Mouse (Mus musculus): ENCODE results near the gene Vti1a. TPM values are rescaled to one million over a fixed set of nuclear protein-coding genes. Genes with fewer than 3 reads are reported as not detected.
A peak's percentile ranks its signal among the peaks of the same experiment; 100 is the strongest.

Vti1a gene
- total RNA-seq, 2 experiments from 2014 or later = 16.0 to 16.2 TPM

DNA sequence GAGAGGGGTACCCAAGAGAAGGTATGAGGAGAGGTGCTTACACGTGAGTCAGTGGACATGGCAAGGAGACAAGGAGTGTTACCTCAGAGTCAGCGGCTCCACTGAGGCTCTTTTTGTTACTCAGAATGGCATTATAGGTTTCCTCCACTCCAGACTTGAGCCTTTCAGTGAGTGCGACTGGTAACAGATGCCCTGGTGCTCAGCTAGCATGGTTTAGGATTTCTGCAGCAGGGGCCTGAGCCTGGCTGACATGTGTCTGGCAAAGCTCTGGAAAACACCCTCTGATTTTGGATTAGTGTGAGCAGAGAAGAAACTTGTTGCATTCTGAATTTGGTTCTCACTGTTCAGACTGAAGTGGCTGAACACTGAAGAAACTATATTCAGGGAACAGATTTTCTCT is 209.0 kb downstream of the Vti1a start:
- DNase-seq = no peak

DNA sequence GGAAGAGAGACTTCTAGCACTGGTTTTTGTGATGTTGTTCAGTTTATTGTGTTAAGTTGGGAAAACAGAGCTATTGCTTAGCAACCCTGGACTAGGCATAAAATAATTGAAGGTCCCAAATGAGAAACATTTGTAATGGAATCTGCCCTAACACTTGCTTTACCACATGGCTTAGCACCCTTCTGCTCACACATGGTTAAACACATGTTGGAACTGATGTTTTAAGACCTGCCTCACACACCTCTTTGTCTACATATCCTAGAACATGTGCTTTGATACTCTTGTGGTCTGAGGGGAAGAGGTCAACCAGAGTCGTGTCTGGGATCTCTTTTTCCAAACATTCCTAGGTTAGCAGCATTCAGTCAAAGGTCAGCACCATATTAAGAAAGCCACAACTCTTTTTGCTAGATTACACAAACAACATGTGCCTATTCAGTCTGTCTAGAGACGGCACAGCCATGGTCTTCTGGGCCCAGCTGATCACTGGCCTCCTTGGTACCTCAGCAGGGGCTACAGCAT is 210.7 kb downstream of the Vti1a start:
- no peak for DNase-seq

DNA sequence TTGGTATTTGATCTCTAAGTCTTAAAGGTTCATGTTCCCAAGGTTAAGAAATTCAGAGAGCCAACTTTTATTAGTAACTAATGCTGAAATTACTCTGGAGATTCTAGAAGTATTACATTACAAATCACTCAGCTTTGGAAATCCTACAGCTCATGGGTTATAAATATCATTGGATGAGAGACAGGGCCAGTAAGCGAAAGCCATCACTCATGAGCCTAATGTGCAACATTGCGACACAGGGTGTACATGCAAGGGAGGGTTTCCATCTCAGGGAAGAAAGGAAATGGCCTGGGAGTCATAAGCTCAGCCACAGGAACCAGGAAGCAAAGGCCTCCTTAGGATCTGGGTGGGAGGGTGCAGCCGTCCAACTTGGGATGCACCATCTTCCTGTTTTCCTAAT is 213.9 kb downstream of the Vti1a start:
- peak; percentile 53 for DNase-seq

GRCm38 (mm10) chr19:55532681-55533080 is 216.6 kb downstream of the Vti1a start:
- DNase-seq = no peak

DNA sequence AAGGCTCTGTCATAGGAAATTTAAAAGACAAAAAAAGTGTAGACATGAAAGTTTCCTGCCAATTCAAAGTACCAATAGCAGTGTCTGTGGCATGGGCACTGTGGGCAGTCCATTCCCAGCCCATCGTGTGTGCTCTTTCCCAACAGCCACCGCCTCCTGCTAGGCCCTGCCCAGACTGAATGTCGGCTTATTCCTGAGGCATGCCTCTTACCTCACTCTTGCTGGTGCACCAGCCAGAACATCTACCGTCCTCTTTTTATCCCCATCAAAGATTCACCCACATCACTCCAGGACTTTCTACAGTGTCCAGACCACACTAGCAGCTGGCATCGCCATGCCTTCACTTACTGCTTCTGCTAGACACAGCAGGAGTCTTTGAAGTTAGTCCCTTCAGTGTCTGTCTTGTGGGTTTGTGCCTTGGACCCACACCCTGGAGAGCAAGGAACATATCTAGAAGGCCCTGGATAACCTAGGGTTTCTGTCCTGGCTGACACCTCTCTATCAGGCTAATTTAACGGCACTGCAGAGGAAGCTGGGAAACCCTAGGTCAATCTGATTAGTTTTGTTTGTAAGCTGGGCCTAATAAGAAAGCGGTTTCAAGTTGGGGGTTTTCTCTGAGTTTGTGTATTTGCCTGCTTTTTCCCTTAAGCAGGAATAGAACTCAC is 220.3 kb downstream of the Vti1a start:
- no peak for DNase-seq

GRCm38 (mm10) chr19:55537691-55538090 is 221.6 kb downstream of the Vti1a start:
- no peak for DNase-seq

DNA sequence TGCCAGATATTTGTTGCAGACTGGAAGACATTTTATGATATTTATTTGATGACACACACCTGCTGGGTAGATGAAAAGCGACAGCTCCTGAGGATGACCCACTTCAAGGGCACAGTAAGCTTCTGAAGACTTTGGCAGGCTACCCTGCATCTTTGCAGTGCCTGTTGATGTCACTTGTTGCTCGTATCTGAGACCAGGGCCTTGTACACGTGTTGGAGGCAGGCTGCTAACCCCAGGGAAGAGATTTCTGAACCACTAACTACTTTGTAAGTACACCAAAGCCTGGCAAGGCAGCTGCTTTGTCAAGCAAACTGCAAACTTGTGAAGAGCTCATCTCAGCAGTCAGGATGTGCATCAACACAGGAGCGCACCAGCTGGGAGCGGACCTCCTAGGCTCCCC is 225.5 kb downstream of the Vti1a start:
- DNase-seq = no peak

- DNase-seq = no peak
Measured at GRCm38 (mm10) chr19:55542461-55542860, 226.4 kb downstream of the Vti1a start.

DNA sequence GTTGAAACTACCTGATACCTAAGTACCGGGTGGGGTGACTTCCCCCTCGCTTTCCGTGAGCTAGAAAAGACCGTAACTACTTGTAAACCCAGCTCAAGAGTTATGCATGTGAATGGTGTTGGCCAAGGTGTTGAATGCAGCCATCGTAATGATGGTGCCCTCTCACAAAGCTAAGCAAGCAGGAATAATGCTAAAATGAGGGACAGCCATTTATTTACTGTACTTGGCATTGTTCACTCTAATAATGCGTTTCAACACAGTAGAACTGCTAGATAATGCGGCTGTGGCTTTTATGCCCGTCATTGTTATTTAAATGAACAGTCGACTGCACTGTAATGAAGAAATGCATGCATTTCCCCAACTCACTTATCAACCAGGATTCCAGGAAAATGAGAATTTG is 227.1 kb downstream of the Vti1a start:
- DNase-seq = no peak

DNA sequence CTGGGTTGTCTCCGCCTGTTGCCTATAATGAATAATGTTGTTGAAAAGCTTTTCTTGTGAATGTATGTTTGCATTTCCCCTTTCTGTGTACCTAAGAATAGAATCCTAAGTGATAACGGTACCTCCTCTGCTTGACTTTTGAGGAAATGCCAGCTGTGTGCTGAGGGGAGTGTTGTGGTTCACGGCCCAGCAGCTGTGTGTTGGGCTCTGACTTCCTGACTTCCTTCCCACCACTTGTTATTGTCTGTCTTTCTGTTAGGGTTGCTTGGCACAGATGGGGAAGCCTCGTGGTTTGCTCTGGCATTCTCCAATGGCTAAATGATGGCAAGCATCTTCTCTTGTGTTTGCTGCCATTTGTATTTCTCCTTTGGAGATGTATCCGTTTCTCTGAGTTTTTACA is 228.4 kb downstream of the Vti1a start:
- peak; percentile 20 for DNase-seq

DNA sequence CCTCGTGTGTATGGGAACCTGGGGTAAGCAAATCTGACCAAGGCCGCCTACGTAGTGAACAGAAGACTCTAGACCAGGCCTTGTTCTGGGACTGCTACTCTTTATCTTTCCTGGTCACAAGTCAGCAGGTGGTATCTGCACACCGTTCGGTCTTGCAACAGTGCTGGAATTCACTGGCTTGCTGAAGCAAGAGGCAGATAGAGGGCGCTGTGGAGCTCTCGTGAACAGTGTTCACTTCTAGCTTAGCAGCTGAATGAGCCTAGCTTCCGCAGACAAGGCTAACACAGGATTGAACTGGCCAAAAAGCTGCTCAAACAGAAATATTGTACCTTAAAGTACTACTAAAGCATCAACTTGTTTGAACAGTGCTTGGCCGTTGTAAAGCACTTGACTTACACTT is 229.4 kb downstream of the Vti1a start:
- peak; percentile 47 for DNase-seq

- no peak for DNase-seq
Measured at GRCm38 (mm10) chr19:55546009-55546528, 230.0 kb downstream of the Vti1a start.

GRCm38 (mm10) chr19:55548206-55548605 is 232.1 kb downstream of the Vti1a start:
- DNase-seq = no peak

DNA sequence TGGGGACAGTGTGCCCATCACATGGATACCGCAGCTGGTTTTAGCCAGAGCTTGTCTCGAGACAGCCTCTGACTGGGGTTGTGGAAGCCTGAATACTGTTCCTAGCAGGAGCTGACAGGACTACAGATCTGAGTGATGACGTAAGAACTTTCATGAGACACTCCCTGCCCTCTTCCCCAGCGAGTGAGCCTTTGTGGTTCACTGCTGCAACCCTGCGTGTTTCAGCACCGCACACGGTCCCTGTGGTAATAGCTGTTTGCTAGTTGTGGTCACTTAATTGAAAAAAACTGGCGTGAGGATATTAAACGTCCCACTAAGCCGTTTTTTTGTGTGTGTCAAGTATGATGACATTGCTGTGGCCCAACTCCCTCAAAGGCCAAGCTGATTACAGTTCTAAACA is 232.6 kb downstream of the Vti1a start:
- no peak for DNase-seq

- no peak for DNase-seq
Measured at GRCm38 (mm10) chr19:55550176-55550575, 234.1 kb downstream of the Vti1a start.

DNA sequence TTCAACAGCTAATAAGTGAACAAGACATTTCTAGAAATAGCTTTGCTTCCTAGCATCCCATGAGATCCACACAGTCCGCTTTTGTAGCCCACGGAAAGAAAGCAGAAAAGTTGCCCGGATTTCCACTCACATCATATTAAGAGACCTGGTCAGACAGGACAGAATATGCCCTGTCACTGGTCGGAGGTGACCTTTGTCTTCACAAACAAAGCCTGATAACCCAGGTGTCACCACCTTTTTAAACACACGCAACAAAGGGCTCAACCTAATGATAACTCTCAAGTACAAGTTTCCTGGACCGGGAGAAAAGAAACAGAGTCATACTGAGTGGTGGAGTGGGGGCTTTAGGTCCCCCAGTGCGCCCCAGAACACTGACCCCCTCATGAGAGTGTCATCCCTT is 236.2 kb downstream of the Vti1a start:
- DNase-seq = no peak

GRCm38 (mm10) chr19:55552861-55553260 is 236.8 kb downstream of the Vti1a start:
- no peak for DNase-seq

DNA sequence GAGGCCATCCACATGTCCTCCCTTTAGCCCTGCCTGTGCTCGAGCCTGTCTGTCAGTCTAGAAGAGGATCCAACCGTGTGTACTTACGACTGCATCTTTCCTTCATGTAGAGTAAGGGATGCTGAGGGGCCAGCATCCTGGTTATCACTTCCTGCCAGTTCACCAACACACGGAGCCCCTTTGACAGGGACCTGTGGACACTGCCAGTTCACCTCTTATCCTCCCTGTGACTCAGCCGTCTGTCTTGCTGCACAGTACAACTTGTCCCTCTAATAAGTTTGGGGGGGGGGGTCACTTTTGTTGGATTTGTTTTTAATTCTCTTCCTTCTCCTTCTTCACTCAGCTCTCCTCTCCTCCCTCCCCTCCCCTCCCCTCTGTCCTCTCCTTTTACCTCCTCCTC is 238.2 kb downstream of the Vti1a start:
- no peak for DNase-seq

GRCm38 (mm10) chr19:55554703-55555102 is 238.6 kb downstream of the Vti1a start:
- no peak for DNase-seq

DNA sequence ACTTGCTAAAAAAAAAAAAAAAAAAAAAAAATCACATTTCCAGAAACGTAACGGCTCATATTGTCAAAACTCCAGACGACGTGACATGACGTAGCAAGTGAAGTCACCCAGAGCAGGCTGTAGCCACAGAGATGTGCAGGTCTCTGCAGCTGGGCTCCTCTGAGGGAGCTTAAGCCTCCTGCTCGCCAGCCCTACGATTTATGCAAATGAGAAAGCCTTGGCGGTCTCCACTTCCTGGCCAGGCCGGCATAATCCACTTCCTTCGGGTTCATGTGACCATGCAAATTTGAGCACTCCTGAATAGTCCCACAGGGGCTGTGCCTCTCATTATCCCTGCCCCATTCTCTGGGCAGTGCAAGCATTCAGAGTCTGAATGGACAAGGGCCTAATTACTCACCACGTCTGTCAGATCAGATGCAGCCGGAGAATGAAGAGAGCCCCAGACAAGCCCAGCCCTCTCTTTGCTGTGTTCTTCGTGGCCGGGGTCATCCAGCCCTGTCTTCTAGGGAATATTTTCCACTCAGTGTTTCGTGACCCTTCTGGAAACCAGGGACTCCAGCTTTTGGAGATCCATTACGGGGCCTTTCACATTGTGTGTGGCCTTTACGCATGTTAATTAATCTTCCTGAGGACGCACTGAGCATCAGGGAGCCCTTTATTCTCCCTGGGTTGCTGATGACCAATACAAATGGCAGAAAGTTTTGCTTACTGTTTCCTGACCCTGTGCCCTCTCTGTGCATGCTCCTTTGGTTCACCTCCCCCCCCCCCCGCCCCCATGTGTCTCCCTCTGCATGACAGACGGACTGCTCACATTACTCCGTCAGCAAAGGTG is 240.3 kb downstream of the Vti1a start:
- peak; percentile 10 for DNase-seq

- DNase-seq = no peak
Measured at GRCm38 (mm10) chr19:55559331-55559730, 243.2 kb downstream of the Vti1a start.

- DNase-seq = peak; percentile 36
Measured at GRCm38 (mm10) chr19:55560088-55560682, 244.1 kb downstream of the Vti1a start.

DNA sequence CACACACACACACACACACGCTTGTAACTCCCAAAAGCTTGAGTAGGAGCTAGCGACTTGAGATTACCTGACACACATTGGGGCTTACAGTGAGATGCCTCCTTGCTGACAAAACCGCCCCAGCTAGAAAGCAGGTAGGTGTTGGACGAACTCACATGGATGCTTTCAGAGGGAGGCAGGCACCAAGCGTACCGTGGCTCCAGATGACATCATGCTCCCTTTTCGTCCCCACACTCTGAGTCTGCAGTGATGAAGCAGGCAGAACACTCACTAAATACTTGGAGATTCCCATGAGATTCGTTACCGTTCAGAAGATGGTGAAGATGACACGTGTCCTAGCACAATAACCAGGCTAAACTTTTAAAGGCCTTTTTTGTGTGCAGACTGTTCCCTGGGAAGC is 245.4 kb downstream of the Vti1a start:
- DNase-seq = no peak
